Mouse (Mus musculus): Measurements from ENCODE around the gene Dgkg.

Gene Dgkg

DNA sequence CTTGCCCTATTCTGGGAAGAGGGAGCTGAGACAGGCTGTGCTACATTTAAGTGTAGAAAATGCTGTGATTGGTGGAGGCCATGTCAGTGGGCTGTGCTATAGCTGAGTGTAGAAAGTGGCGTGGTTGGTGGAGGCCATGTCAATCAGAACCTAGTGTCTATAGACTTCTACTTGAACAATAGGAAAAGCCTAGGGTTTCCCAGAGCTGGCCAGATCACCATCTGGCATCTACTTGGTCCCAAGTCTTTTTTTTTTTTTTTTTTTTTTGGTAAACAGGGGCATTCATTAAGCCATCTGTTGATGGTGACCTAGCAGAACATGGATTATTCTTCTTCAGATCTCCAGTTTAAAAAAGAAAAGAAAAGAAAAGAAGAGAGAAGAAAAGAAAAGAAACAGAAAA is 60.6 kb downstream of the Dgkg start:
- DNase-seq (ENCODE audit: low read depth) = no peak

DNA sequence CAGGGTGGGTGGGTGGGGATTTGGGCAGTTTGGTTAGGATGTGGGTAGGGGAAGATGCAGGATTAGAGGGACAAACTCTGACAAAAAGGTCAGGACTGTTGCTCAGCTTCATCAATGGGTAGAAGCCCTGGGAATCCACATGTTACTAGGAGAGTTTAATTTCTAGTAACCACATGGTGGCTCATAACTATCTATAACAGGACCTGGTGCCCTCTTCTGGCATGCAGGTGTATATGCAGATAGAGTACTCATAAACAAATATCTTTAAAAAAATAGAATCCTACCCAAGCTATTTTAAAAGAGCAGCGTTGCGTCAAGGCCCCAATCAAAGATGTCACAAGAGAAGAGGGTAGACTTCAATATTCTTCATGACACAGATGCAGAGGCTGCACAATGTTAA is 63.1 kb downstream of the Dgkg start:
- no peak for DNase-seq (ENCODE audit: low read depth)

DNA sequence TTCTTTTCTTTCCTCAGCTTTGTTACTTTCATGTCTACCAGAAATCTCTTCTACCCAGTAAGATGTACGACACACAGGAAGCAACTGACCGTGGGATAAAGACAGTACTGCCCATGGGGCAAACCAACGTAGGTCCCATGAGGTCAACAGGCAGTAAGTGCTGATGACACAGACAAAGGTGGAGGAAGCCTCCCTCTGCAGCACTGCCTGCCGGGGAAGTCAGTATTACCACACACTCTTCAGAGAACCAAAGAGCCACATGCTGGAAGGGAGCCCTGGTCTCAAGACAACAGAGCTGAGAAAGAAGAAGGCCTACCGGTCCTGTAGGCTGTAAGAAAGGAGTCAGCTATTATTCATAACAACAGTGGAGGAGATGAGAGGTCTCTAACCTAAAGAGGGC is 67.4 kb downstream of the Dgkg start:
- no peak for DNase-seq (ENCODE audit: low read depth)

DNA sequence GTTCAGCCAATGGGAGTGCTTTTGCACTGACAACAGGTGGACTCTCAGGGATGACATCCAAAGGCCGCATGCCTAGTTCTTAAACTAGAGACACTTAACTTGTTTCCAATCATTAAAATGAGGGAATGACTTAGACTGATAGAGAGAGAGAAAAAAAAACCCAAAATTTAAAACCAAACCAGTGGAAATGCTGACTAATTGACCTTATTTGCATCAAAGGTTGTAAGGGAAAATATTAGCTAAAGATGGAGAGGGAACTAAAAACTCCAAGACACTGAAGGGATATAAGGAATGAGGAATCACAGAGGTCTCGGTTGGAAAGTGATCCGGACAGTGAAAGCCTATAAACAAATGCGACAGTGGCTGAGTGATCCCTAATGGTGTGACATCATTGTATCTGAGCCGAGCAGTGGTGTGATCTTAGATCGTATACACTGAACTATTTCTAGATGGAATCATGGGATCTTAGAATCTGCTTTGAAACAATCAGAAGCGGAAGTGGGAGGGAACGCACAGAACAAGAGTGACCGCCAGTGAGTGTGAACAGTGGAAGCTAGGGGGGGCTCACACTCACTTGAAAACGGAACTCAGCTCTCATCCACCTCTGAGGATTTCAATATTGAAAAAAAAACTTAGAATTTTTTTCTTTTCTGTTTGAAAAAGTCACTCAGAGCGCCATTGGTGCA is 70.7 kb downstream of the Dgkg start:
- no peak for DNase-seq (ENCODE audit: low read depth)

- DNase-seq (ENCODE audit: low read depth) = no peak
Measured at GRCm38 (mm10) chr16:22585523-22585922, 71.5 kb downstream of the Dgkg start.

DNA sequence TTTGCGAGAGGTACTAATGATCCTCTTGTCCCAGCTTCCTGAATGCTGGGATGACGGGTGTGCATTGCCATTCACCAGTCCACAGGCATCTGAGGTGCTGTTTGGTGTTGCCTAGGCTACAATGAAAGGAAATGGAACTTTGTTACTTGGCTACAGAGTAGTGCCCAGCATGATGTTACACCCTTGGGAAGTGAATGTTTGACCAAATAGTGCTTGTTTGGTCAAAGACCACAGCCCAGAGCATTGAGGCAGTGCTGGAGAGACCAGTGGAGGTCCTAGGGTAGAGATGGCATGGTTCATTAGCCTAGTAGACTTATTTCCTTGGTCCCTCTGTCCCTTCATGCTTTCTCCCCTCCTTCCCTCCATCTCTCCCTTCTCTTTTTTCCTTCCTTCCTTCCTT is 73.6 kb downstream of the Dgkg start:
- no peak for DNase-seq (ENCODE audit: low read depth)

DNA sequence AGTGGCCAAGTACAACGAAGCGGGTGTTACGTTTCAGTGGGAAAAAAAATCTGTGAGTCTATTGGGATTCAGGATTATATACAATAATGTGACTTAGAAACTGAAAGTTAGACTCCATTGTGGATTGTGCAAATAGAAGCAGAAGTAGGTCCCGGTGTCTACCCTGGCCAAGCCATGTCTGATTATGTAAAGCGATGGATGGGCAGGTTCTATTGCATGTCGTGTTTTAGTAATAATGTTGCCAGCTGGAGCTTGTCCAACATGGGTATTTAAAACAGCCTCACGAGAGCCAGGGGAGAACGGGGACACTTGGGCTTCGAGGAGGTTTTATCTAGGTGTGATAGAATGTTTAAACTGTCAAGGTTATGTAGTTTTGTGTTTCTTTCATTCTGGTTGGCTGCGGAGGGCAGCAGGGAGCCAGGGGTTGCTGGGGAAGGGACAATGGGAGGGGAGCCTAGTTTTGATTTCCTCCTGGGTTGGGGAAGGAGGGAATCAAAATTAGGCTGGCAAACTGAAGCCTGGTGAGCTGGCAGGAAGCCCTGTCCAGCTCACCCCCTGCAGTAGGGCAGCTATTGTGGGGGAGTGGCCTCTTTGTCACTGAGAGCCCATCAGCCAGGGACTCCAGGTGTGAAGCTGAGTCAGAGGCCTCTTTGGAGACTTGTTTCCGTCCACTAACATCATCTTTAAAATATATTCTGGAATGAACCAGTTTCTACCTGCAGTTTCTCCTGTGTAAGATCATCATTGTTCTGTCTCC is 74.7 kb downstream of the Dgkg start:
- no peak for DNase-seq (ENCODE audit: low read depth)

DNA sequence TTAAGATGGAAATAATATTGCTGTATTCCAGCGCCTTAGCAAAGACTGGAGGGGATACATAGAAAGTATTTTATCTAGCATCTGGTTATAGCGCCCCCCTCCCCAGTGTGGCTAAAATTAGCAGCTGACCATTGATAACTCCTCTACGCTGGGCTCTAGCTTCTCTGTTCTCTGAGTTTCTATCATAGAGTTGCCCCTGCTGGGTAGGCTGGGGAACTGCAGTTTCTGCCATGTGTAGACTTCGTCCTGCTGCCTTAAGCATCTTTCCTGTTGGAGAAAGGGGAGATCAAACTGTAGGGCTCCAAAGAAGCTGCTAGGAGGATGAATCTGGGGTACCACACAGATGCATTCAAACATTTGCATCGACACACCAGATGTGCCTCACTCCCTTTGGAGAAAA is 76.9 kb downstream of the Dgkg start:
- no peak for DNase-seq (ENCODE audit: low read depth)

DNA sequence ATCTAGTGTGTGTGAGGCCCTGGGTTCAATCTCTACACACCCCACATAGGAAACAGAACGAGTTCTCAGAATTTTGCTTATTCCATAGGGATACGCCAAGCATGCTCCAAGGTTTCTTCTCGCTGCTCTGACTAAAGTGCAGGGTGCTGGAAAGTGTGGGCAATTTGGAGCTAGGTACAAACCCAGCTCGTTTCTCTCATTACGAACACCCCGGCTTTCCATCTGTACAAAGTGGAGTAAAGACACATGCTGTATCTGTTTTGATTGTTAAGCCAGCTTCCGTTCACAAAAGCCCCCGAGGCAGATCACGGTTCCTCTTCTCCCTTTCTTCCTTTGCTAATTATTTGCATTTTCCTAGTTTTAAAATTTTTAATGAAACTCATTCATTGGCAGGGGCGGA is 78.1 kb downstream of the Dgkg start:
- no peak for DNase-seq (ENCODE audit: low read depth)

DNA sequence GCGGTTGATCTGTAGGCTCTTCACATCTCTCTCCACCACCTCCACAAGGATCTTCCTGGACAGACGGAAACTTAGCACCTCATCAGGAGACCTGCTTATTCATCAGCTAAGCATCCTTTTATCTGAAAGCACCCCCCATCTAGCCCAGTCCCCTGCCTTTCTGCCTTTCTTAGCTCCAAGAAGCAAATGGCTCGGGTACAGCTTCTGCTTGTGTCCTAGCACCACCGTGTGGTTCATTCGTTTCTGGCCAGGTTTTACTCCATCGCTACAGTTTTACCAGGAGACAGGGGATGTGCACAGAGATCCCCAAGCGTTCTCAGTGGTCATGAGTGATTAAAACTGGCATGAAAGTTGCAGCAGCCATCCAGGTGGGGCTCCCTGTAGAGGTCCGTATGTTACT is 79.4 kb downstream of the Dgkg start:
- no peak for DNase-seq (ENCODE audit: low read depth)

- no peak for DNase-seq (ENCODE audit: low read depth)
Measured at GRCm38 (mm10) chr16:22574164-22574563, 82.9 kb downstream of the Dgkg start.

- no peak for DNase-seq (ENCODE audit: low read depth)
Measured at GRCm38 (mm10) chr16:22572641-22573341, 84.2 kb downstream of the Dgkg start.

GRCm38 (mm10) chr16:22564907-22565272 is 92.1 kb downstream of the Dgkg start:
- DNase-seq (ENCODE audit: low read depth) = no peak

DNA sequence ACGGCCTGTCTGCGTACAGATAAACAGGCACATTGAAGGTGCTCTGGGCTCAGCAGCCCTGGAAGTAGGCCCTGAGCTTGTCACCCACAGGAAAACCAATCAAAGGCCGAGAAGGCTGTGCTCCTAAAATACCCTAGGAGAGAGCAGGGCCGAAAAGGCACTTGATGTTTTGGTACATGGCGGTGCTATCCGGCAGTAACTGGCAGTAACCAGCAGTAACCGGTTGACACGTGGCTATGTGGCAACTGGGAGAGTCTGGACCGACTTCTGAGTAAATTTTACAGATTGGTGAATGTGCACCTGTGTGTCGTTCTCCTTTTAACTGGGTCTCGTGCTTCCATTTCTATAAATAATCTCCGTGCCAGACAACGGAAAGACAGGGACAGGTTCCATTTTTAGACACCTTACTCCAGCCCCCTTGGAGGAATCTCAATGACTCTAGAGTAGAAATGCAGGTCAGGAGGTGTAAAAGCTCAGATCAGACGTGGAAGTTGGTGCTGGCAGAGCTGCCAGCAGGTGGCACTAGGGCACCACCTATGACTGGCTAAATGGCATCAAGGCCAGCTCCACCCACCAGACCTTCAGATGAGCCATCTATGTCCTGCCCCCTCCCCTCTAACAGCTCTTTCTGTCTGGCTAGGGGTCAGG is 92.6 kb downstream of the Dgkg start:
- peak; percentile 30 for DNase-seq (ENCODE audit: low read depth)

GRCm38 (mm10) chr16:22563594-22563993 is 93.4 kb downstream of the Dgkg start:
- no peak for DNase-seq (ENCODE audit: low read depth)

GRCm38 (mm10) chr16:22554996-22555395 is 102.0 kb downstream of the Dgkg start:
- no peak for DNase-seq (ENCODE audit: low read depth)

DNA sequence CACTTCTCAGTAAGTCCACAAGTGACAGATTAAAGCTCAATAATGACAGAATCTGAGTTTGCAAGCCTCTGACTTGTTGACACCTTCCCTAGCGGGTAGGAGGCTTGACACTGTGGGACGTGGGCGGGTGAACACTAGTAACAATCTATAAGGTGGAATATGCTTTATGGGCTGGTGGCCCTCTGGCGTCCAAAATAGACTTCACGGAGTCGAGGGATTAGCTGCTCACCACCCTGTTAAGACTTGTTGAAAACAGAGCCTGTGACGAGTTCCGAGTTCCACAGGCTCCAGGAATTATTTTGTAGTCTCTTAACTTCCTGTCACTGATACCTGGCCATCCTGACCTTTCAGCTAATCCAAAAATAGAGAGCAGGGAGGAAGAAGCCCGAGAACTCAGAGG is 104.7 kb downstream of the Dgkg start:
- no peak for DNase-seq (ENCODE audit: low read depth)

DNA sequence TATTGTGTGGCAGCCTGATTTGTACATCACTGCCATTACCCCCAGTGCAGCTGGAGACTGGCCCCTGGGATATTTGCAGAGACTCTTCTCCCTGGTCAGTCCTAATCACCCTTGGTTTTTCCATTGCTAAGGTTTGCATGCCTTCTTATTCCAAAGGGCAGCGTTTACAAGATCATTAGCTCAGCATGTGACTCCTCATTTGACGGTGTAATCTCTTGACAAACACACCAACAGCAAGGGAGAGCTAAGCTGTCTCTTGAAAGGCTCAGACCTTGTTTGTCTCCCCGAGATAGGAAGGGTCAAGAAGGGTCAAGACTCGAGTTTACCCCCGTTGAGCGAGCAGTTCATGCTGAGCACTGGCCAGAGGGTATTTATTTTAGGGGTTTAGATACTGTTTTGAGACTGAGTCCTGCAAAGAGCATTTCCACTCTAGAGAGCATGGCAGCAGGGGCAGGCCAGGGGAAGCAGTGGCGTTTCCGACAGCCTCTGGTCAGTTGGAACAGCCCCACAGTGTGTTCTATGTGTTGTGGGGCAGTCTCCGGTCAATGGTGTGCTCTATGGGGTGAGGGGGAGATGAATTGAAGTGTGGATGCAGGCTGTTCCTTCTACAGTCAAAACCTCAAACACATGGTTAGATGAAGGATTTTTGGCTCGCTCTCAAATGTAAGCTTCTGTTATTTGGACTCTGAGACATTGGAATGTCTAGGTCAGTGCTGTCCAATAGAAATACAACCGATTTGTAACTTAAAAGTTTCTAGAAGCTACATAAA is 105.6 kb downstream of the Dgkg start:
- DNase-seq (ENCODE audit: low read depth) = peak; percentile 24

DNA sequence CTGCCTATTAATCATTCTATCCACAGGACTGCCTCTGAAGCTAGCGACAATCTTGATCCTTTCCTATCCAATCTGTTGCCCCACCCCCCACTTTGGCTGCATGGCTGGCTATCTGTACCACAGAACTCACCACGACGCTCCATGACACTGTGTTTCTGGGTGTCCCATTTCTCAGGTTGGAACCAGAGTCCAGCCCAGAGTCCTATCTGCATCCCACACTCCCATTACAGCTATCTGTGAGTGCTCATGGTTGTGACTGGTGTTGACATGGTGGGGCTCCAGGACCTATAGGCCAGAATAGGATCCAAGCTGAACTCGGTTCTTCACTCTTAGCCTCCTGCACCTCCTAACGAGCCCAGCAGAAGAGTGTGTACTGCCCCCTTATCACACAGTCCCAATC is 107.7 kb downstream of the Dgkg start:
- no peak for DNase-seq (ENCODE audit: low read depth)

DNA sequence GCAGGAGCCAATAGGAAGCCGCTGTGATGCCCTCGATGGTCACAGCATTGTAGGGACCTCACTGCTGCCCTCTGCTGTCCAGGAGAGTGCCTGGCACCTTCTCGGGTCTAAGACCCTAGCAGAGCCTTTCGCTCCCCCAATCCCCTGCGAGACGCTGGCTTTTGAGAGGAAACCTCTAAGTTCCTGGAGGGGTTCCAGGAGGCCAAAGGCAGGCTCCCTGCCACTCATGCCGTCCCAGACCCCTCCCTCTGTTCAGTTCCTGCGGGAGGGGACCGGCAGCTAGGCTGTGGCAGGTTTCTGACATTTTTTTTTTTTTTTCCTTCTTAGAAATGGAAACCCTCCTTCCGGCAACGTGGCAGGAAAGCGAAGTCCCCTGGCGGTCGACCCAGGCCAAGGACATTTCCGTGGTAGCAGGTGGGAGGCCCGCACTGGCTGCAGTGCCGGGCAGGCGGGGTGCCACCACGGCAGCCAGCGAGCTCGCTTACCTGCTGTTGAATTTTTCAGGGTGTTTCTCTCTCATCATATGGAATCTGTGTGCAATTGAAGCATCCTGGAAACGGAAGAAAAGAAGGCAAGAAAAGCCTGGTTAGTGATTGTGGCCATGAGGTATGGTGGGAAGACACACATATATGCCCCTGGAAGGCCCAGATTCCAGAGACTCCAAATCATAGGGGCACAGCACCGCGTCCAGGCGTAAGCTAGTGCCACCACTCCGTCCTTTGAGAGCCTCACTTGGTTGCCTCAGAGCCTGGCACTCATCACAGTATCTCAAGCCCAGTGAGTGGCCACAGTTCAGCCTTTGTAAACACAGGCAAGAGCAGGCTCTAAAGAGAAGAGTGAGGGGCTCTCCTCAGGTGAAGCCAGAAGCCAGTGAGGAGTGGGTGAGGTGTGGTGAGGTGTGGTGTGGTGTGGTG is 108.6 kb downstream of the Dgkg start:
- DNase-seq (ENCODE audit: low read depth) = peak; percentile 17

DNA sequence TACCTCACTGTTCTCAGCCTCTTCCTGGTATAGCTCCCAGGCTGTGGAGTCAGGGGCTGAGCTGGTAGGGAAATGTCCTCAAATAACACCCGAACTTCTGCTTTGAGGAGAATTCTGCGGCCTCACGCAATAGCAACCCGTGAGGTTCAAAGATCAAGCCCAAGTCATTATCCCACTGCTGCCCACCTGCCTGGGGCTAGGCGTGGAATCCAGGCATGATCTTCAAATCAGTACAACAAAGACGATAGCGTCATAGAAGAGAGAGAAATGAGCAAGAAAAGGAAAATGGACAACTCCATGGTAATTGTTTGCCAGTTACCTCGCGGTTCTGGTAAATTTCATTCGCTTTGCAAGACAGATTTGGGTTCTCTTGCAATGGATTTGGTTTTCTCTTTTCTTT is 109.3 kb downstream of the Dgkg start:
- DNase-seq (ENCODE audit: low read depth) = no peak
